Mouse (Mus musculus) stomach, embryonic 14.5 days (tissue): ENCODE data around the gene Eno2. TPM values are rescaled to one million over a fixed set of nuclear protein-coding genes. Genes with fewer than 3 reads are reported as not detected.
A peak's percentile ranks its signal among the peaks of the same experiment; 100 is the strongest.

Experiments used
- ATAC-seq: fragments of 200-750 bp; cut with Nextera tagmentation; 2 replicates; pipeline ENCODE4 v1.8.0; 2017; ENCODE audit warnings: low read depth, moderate TSS enrichment; ENCODE audit not compliant: insufficient number of reproducible peaks, insufficient read depth, low FRiP score
- H3K27ac ChIP-seq: fragments of 300-500 bp; sonication (generic); 2 replicates; pipeline ENCODE4 v1.5.1; 2014; ENCODE audit warnings: mild to moderate bottlenecking, low read length, moderate library complexity, mixed read lengths
- H3K27me3 ChIP-seq: fragments of 300-500 bp; sonication (generic); 2 replicates; pipeline ENCODE4 v1.6.1; 2014; ENCODE audit warnings: low read length, control low read depth, mixed read lengths; ENCODE audit not compliant: control insufficient read depth, insufficient read depth
- H3K36me3 ChIP-seq: fragments of 300-500 bp; sonication (generic); 2 replicates; pipeline ENCODE4 v1.6.1; 2014; ENCODE audit warnings: mild to moderate bottlenecking, control low read depth, low read length, moderate library complexity, mixed read lengths; ENCODE audit not compliant: control insufficient read depth, insufficient read depth
- H3K4me1 ChIP-seq: fragments of 300-500 bp; sonication (generic); 2 replicates; pipeline ENCODE4 v1.6.1; 2014; ENCODE audit warnings: low read length, control low read depth, mixed read lengths; ENCODE audit not compliant: control insufficient read depth, insufficient read depth
- H3K4me2 ChIP-seq: fragments of 300-500 bp; sonication (generic); replicated peaks from 2 replicates; pipeline ENCODE4 v1.6.1; 2014; ENCODE audit warnings: low read depth, low read length, control low read depth
- H3K4me3 ChIP-seq: fragments of 300-500 bp; sonication (generic); 2 replicates; pipeline ENCODE4 v1.5.1; 2014; ENCODE audit warnings: low read depth, low read length, control low read depth
- H3K9ac ChIP-seq: fragments of 300-500 bp; sonication (generic); replicated peaks from 2 replicates; pipeline ENCODE4 v1.6.1; 2014; ENCODE audit warnings: low read depth, mild to moderate bottlenecking, control low read depth, low read length, moderate library complexity, mixed read lengths
- H3K9me3 ChIP-seq: fragments of 300-500 bp; sonication (generic); 2 replicates; pipeline ENCODE4 v1.6.1; 2016; ENCODE audit warnings: low read depth, low read length, control low read depth; ENCODE audit not compliant: control insufficient read depth
- WGBS: fragments of 180-500 bp; shearing (Covaris S2); extraction: QIAGEN DNeasy Blood & Tissue Kit; methylation state at CpG from one replicate; pipeline ENCODE4 v1.1.7; 2014; 5-methylcytosine and 5-hydroxymethylcytosine counted together
- polyA plus RNA-seq: library from polyadenylated mRNA; unstranded; fragments of >200 nt; fragmentation: Nextera tagmentation; extraction: Ambion mirVana; gene quantifications from 2 replicates; pipeline ENCODE4 v1.2.1, GENCODE M21; 2014

Eno2 gene
- polyA plus RNA-seq, 1 experiment from 2014 or later: 9.7 TPM

- peaks cover 8% of the 10 kb centered on the region; the same call in 1 of the 2 replicates for H3K4me1 ChIP-seq
- no peaks in the 10 kb centered on the region for H3K27me3 ChIP-seq
- no peaks in the 10 kb centered on the region for H3K36me3 ChIP-seq
- no peaks in the 10 kb centered on the region for H3K9me3 ChIP-seq
- no peak for ATAC-seq
- WGBS: 89% methylated on average over 7 of the region's 7 CpGs
- H3K27ac ChIP-seq: no peak overlapping the region
- H3K4me3 ChIP-seq: no peak overlapping the region
- H3K4me2 ChIP-seq: no peak overlapping the region
- no peak overlapping the region for H3K9ac ChIP-seq
These were observed 3.5 kb downstream of the Eno2 start for GRCm38 (mm10) chr6:124765951-124766350.

GRCm38 (mm10) chr6:124759259-124759658 lies 10.2 kb downstream of the Eno2 start:
- H3K4me2 ChIP-seq: peak overlapping the region; percentile 83
- H3K27me3 ChIP-seq: no peaks in the 10 kb centered on the region
- H3K9me3 ChIP-seq: no peaks in the 10 kb centered on the region
- ATAC-seq: 0 out of 2 replicates have a peak, but pooled peaks have one; percentile 8
- H3K9ac ChIP-seq: no peak overlapping the region; the same call in 1 of the 2 replicates
- H3K27ac ChIP-seq: peak overlapping the region; percentile 98
- no peaks in the 10 kb centered on the region for H3K36me3 ChIP-seq
- WGBS: 5% methylated on average over 5 of the region's 5 CpGs
- no peak overlapping the region for H3K4me3 ChIP-seq
- H3K4me1 ChIP-seq: peaks cover 32% of the 10 kb centered on the region; the same call in 1 of the 2 replicates

- Histone ChIP-seq H3K9ac (no peak overlapping the region; the same call in 1 of the 2 replicates), H3K4me1 (peaks cover 36% of the 10 kb centered on the region; the same call in 1 of the 2 replicates), H3K36me3 (no peaks in the 10 kb centered on the region), H3K4me3 (0 out of 2 replicates have a peak overlapping the region, but pooled peaks have one; percentile 85), H3K27me3 (no peaks in the 10 kb centered on the region), H3K27ac (peak overlapping the region; percentile 98), H3K9me3 (no peaks in the 10 kb centered on the region), H3K4me2 (peak overlapping the region; percentile 83)
- WGBS: 58% methylated on average over 2 of the region's 2 CpGs
- no peak for ATAC-seq
These were observed 10.6 kb downstream of the Eno2 start for GRCm38 (mm10) chr6:124758849-124759232.

GRCm38 (mm10) chr6:124757909-124758848 lies 11.3 kb downstream of the Eno2 start:
- Histone ChIP-seq H3K4me3 (peak overlapping the region; percentile 85), H3K4me1 (peaks cover 37% of the 10 kb centered on the region; the same call in 1 of the 2 replicates), H3K9ac (peak overlapping the region; percentile 97), H3K36me3 (0 out of 2 replicates have a peak, but pooled peaks cover 2% of the 10 kb centered on the region), H3K4me2 (peak overlapping the region; percentile 83), H3K27me3 (no peaks in the 10 kb centered on the region), H3K9me3 (no peaks in the 10 kb centered on the region), H3K27ac (peak overlapping the region; percentile 98)
- 37% methylated on average over 5 of the region's 5 CpGs for WGBS
- ATAC-seq: peak; percentile 4; the same call in 1 of the 2 replicates

GRCm38 (mm10) chr6:124757351-124757880 lies 12.1 kb downstream of the Eno2 start:
- Histone ChIP-seq H3K27me3 (no peaks in the 10 kb centered on the region), H3K4me3 (peak overlapping the region; percentile 85), H3K4me1 (peaks cover 37% of the 10 kb centered on the region; the same call in 1 of the 2 replicates), H3K4me2 (peak overlapping the region; percentile 83), H3K27ac (peak overlapping the region; percentile 98), H3K36me3 (0 out of 2 replicates have a peak, but pooled peaks cover 6% of the 10 kb centered on the region), H3K9ac (peak overlapping the region; percentile 97), H3K9me3 (no peaks in the 10 kb centered on the region)
- 3% methylated on average over 5 of the region's 5 CpGs for WGBS
- no peak for ATAC-seq

GRCm38 (mm10) chr6:124756652-124757350 lies 12.7 kb downstream of the Eno2 start:
- under 1% methylated on average over 52 of the region's 54 CpGs for whole genome bisulfite sequencing
- H3K4me1 ChIP-seq: peaks cover 37% of the 10 kb centered on the region; the same call in 1 of the 2 replicates
- no peaks in the 10 kb centered on the region for H3K27me3 ChIP-seq
- peak overlapping the region; percentile 85 for H3K4me3 ChIP-seq
- H3K36me3 ChIP-seq: 0 out of 2 replicates have a peak, but pooled peaks cover 6% of the 10 kb centered on the region
- H3K4me2 ChIP-seq: peak overlapping the region; percentile 83
- peak; percentile 83 for ATAC-seq
- H3K9ac ChIP-seq: peak overlapping the region; percentile 97
- H3K9me3 ChIP-seq: no peaks in the 10 kb centered on the region
- peak overlapping the region; percentile 98 for H3K27ac ChIP-seq

- peaks cover 37% of the 10 kb centered on the region; the same call in 1 of the 2 replicates for H3K4me1 ChIP-seq
- H3K9ac ChIP-seq: peak within 1 kb of the TSS; percentile 97
- peak within 1 kb of the TSS; percentile 98 for H3K27ac ChIP-seq
- H3K4me3 ChIP-seq: peak within 1 kb of the TSS; percentile 85
- peak within 1 kb of the TSS; percentile 83 for H3K4me2 ChIP-seq
- WGBS: under 1% methylated on average over 79 of the region's 100 CpGs
- no peaks in the 10 kb centered on the region for H3K27me3 ChIP-seq
- peak; percentile 48 for ATAC-seq
- no peaks in the 10 kb centered on the region for H3K9me3 ChIP-seq
- 0 out of 2 replicates have a peak, but pooled peaks cover 6% of the 10 kb centered on the region for H3K36me3 ChIP-seq
These were observed 13.5 kb downstream of the Eno2 start, which contains the start of the genes Gm45234 and Atn1 for GRCm38 (mm10) chr6:124755831-124756595. Gene Gm45234, minus strand, starts transcription at chr6:124756021. Gene Atn1, minus strand, starts transcription at chr6:124756524.
